Mouse (Mus musculus) testis, adult 10 weeks (tissue): ENCODE results near the gene Zfp991. TPM values are rescaled to one million over a fixed set of nuclear protein-coding genes. Genes with fewer than 3 reads are reported as not detected.

ENCODE experiments used
- polyA plus RNA-seq: library from polyadenylated mRNA; stranded (reverse); fragments of 350-450 nt; fragmentation: Illumina TruSeq; extraction: RNeasy Lipid Tissue Mini Kit (QIAGEN cat#74804); gene quantifications from one replicate; pipeline ENCODE4 v1.2.3, GENCODE M21; 2014; ENCODE audit warnings: low read depth, low replicate concordance

The Zfp991 gene
- polyA plus RNA-seq = 199 TPM

GRCm38 (mm10) chr4:147131837-147132459 lies at the start of gene Zfp991:
Gene Zfp991, plus strand, starts transcription at chr4:147132038.

Other genes with a start within 250 kb of the Zfp991 start
- gene Gm21411, start 222.4 kb upstream of the Zfp991 start, polyA plus RNA-seq = 1.6 TPM
- 0.87 TPM for gene Zfp989, start 160.1 kb upstream of the Zfp991 start, polyA plus RNA-seq
- 0.77 TPM for gene Rex2, start 110.2 kb upstream of the Zfp991 start, polyA plus RNA-seq
- 1.9 TPM for gene Zfp988, start 173.6 kb downstream of the Zfp991 start, polyA plus RNA-seq
- 0.90 TPM for gene Zfp978, start 229.3 kb downstream of the Zfp991 start, polyA plus RNA-seq